Mouse (Mus musculus): ENCODE data around the gene Pcsk6. TPM values are rescaled to one million over a fixed set of nuclear protein-coding genes. Genes with fewer than 3 reads are reported as not detected.
"Not testable (repeated sequence)": the region's sequence is repeated elsewhere in the genome, so short reads cannot be mapped to it uniquely, and the experiment has no call there.

The Pcsk6 gene
- 33.4 and 63.6 TPM in 2 replicates for polyA plus RNA-seq (2012; ENCODE audit: insufficient read depth, insufficient read length, missing spikeins)

- Histone ChIP-seq H3K4me1 (ENCODE audit: control insufficient read depth, insufficient read depth, insufficient read length, low read length) (peaks cover 6% of the 10 kb centered on the region; the same call in 1 of the 2 replicates), H3K4me3 (ENCODE audit: insufficient read depth, low read depth, low read length) (peak within 1 kb of the TSS; percentile 84), H3K27ac (replicated peaks; ENCODE audit: low read depth, low read length) (peak within 1 kb of the TSS; percentile 19)
These were observed at the start of gene Pcsk6 for GRCm38 (mm10) chr7:65861591-65862472. Pcsk6 (plus strand) TSS chr7:65861734.

GRCm38 (mm10) chr7:65813611-65814212 is 47.8 kb upstream of the Pcsk6 start:
- no peak overlapping the region for H3K4me3 ChIP-seq (ENCODE audit: insufficient read depth, low read depth, low read length)
- H3K27ac ChIP-seq (replicated peaks; ENCODE audit: low read depth, low read length), result no peak overlapping the region
- H3K4me1 ChIP-seq (ENCODE audit: control insufficient read depth, insufficient read depth, insufficient read length, low read length), result no peaks in the 10 kb centered on the region

GRCm38 (mm10) chr7:65817564-65817963 is 44.0 kb upstream of the Pcsk6 start:
- Histone ChIP-seq H3K27ac (replicated peaks; ENCODE audit: low read depth, low read length) (no peak overlapping the region), H3K4me1 (ENCODE audit: control insufficient read depth, insufficient read depth, insufficient read length, low read length) (no peaks in the 10 kb centered on the region), H3K4me3 (ENCODE audit: insufficient read depth, low read depth, low read length) (no peak overlapping the region)

GRCm38 (mm10) chr7:65820391-65820790 is 41.1 kb upstream of the Pcsk6 start:
- Histone ChIP-seq H3K27ac (replicated peaks; ENCODE audit: low read depth, low read length) (no peak overlapping the region), H3K4me3 (ENCODE audit: insufficient read depth, low read depth, low read length) (no peak overlapping the region), H3K4me1 (ENCODE audit: control insufficient read depth, insufficient read depth, insufficient read length, low read length) (no peaks in the 10 kb centered on the region)

- H3K27ac ChIP-seq (replicated peaks; ENCODE audit: low read depth, low read length); H3K4me3 ChIP-seq (ENCODE audit: insufficient read depth, low read depth, low read length); H3K4me1 ChIP-seq (ENCODE audit: control insufficient read depth, insufficient read depth, insufficient read length, low read length): not testable (repeated sequence)
These were observed 39.6 kb upstream of the Pcsk6 start for GRCm38 (mm10) chr7:65821901-65822300.

- H3K27ac ChIP-seq (replicated peaks; ENCODE audit: low read depth, low read length), result no peak overlapping the region
- H3K4me1 ChIP-seq (ENCODE audit: control insufficient read depth, insufficient read depth, insufficient read length, low read length), result no peaks in the 10 kb centered on the region
- H3K4me3 ChIP-seq (ENCODE audit: insufficient read depth, low read depth, low read length), result no peak overlapping the region
These were observed 38.9 kb upstream of the Pcsk6 start for GRCm38 (mm10) chr7:65822506-65823119.

GRCm38 (mm10) chr7:65839756-65840155 is 21.8 kb upstream of the Pcsk6 start:
- Histone ChIP-seq H3K4me3 (ENCODE audit: insufficient read depth, low read depth, low read length) (no peak overlapping the region), H3K27ac (replicated peaks; ENCODE audit: low read depth, low read length) (no peak overlapping the region), H3K4me1 (ENCODE audit: control insufficient read depth, insufficient read depth, insufficient read length, low read length) (no peaks in the 10 kb centered on the region)

- no peaks in the 10 kb centered on the region for H3K4me1 ChIP-seq (ENCODE audit: control insufficient read depth, insufficient read depth, insufficient read length, low read length)
- no peak overlapping the region for H3K4me3 ChIP-seq (ENCODE audit: insufficient read depth, low read depth, low read length)
- no peak overlapping the region for H3K27ac ChIP-seq (replicated peaks; ENCODE audit: low read depth, low read length)
These were observed 18.3 kb upstream of the Pcsk6 start for GRCm38 (mm10) chr7:65843210-65843609.

GRCm38 (mm10) chr7:65860981-65861380 is 553 bp upstream of the Pcsk6 start:
- Histone ChIP-seq H3K4me3 (ENCODE audit: insufficient read depth, low read depth, low read length) (no peak overlapping the region), H3K27ac (replicated peaks; ENCODE audit: low read depth, low read length) (no peak overlapping the region)

GRCm38 (mm10) chr7:65862473-65863176 is 1.1 kb downstream of the Pcsk6 start:
- Histone ChIP-seq H3K27ac (replicated peaks; ENCODE audit: low read depth, low read length) (peak overlapping the region; percentile 19), H3K4me3 (ENCODE audit: insufficient read depth, low read depth, low read length) (peak overlapping the region; percentile 84), H3K4me1 (ENCODE audit: control insufficient read depth, insufficient read depth, insufficient read length, low read length) (peaks cover 6% of the 10 kb centered on the region; the same call in 1 of the 2 replicates)

More at GRCm38 (mm10) chr7:65860981-65861380, 553 bp upstream of the Pcsk6 start:
- peaks cover 6% of the 10 kb centered on the region; the same call in 1 of the 2 replicates for H3K4me1 ChIP-seq (ENCODE audit: control insufficient read depth, insufficient read depth, insufficient read length, low read length)

- Histone ChIP-seq H3K4me1 (ENCODE audit: control insufficient read depth, insufficient read depth, insufficient read length, low read length) (peaks cover 11% of the 10 kb centered on the region), H3K27ac (replicated peaks; ENCODE audit: low read depth, low read length) (peak overlapping the region; percentile 49), H3K4me3 (ENCODE audit: insufficient read depth, low read depth, low read length) (no peak overlapping the region)
These were observed 7.6 kb downstream of the Pcsk6 start for GRCm38 (mm10) chr7:65869173-65869572.

GRCm38 (mm10) chr7:65869794-65870193 is 8.3 kb downstream of the Pcsk6 start:
- H3K4me1 ChIP-seq (ENCODE audit: control insufficient read depth, insufficient read depth, insufficient read length, low read length), result peaks cover 11% of the 10 kb centered on the region
- H3K27ac ChIP-seq (replicated peaks; ENCODE audit: low read depth, low read length), result peak overlapping the region; percentile 49; the same call in 1 of the 2 replicates
- H3K4me3 ChIP-seq (ENCODE audit: insufficient read depth, low read depth, low read length), result no peak overlapping the region

- Histone ChIP-seq H3K27ac (replicated peaks; ENCODE audit: low read depth, low read length) (no peak overlapping the region), H3K4me1 (ENCODE audit: control insufficient read depth, insufficient read depth, insufficient read length, low read length) (peaks cover 11% of the 10 kb centered on the region), H3K4me3 (ENCODE audit: insufficient read depth, low read depth, low read length) (no peak overlapping the region)
These were observed 8.7 kb downstream of the Pcsk6 start for GRCm38 (mm10) chr7:65870227-65870626.

- no peak overlapping the region for H3K4me3 ChIP-seq (ENCODE audit: insufficient read depth, low read depth, low read length)
- peak overlapping the region; percentile 15; the same call in 1 of the 2 replicates for H3K27ac ChIP-seq (replicated peaks; ENCODE audit: low read depth, low read length)
These were observed 9.5 kb downstream of the Pcsk6 start for GRCm38 (mm10) chr7:65870928-65871580.

More at GRCm38 (mm10) chr7:65870928-65871580, 9.5 kb downstream of the Pcsk6 start:
- H3K4me1 ChIP-seq (ENCODE audit: control insufficient read depth, insufficient read depth, insufficient read length, low read length), result peaks cover 11% of the 10 kb centered on the region

All from brown adipose tissue, adult 24 weeks (tissue).